Mouse (Mus musculus): ENCODE data around the gene Ang. TPM values are rescaled to one million over a fixed set of nuclear protein-coding genes. Genes with fewer than 3 reads are reported as not detected.

Ang gene
- 2.6 and 3.8 TPM in 2 replicates for polyA plus RNA-seq (2015; fragmentation: Nextera tagmentation; extraction: Ambion mirVana)

DNA sequence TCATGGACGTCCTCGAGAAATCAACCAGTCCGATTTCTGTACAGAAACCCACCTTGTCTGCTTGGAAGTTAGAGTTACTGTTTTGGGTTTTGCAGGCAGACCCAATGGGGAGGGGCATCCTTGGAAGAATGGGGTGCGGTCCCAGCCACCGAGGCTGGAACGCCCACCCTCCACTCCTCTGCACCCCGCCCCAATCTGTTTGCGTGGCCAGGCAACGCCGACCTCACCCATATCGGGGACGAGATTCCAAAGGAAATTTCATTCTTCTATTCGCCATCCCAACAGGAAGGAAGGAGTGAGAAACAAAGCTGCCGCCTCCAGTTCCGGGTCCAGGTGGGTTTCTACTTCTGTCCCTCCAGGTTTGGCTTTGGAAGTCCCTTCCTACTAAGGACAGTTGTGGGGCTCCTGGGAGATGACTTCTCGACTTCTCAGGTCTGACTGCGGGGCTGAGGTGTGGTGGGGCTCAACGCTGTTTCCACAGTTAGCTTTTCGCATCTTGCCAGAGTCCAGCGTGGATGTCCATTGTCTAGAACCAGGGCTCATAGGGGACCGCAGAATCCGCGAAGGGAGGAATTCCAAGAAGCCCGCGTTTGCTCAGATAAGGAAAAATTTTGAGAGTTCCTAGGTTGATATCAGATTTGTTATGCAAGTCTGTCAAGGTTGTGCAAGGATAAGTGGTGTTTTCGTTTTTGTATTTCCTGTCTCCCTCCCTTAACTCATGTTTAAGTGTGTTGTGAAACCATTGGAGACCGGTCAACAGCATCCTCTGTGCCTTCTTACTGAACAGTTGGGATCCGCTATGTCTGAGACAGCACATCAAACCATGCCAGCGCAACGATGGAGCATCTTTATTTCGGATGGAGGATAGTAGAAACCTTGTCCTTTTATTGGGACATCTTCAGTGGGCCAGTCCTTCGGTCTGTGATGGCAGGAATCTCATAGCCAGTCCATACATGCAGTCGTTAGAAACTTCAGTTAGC lies at the start of gene Ang, which contains the start of gene Rnase4:
Gene Ang, plus strand, starts transcription at position 230 of the 980 bp plus-strand sequence.
Gene Rnase4, plus strand, starts transcription at position 157 of the 980 bp plus-strand sequence.
- H3K27me3 ChIP-seq, result no peaks in the 10 kb centered on the region
- peak; percentile 7 for ATAC-seq (replicated peaks)

DNA sequence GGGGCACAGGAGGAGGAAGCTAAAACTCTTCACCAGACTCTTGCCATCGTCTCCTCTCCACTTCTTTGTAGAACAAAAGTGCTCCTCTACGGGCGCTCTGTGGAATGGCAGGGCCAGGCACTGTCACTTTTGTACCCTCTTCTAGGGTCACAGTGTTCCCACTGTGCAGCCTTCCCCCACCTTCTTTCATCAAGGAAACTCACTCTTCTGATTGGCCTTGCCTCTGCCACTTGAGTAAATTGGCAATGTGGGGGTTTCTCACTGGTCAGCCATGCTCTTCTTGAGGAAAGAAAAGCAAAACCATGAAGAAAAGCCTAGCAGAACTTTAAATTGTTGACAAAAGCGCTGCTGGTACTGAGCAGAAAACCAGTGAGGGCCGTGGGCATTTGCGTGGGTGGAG lies 49.2 kb upstream of the Ang start, which contains the start of gene Rnase9:
Gene Rnase9, minus strand, starts transcription at position 101 of the 400 bp plus-strand sequence.
- no peaks in the 10 kb centered on the region for H3K36me3 ChIP-seq
- no peak within 1 kb of the TSS for H3K9ac ChIP-seq (replicated peaks)
- H3K4me1 ChIP-seq, result no peaks in the 10 kb centered on the region
- no peak within 1 kb of the TSS for H3K4me3 ChIP-seq
- no peaks in the 10 kb centered on the region for H3K9me3 ChIP-seq
- no peak for ATAC-seq (replicated peaks)
- H3K27me3 ChIP-seq, result no peaks in the 10 kb centered on the region
- H3K27ac ChIP-seq (replicated peaks), result no peak within 1 kb of the TSS
- no peak within 1 kb of the TSS for H3K4me2 ChIP-seq (replicated peaks)
- WGBS, result 63% methylated on average over 6 of the region's 6 CpGs

More for the DNA sequence above, at the start of gene Ang, which contains the start of gene Rnase4:
- Histone ChIP-seq H3K27ac (replicated peaks) (peak within 1 kb of the TSS; percentile 77), H3K9ac (replicated peaks) (peak within 1 kb of the TSS; percentile 52), H3K4me1 (peaks cover 19% of the 10 kb centered on the region), H3K9me3 (no peaks in the 10 kb centered on the region), H3K4me2 (replicated peaks) (peak within 1 kb of the TSS; percentile 79), H3K36me3 (no peaks in the 10 kb centered on the region), H3K4me3 (peak within 1 kb of the TSS; percentile 72)
- whole genome bisulfite sequencing, result 7% methylated on average over 33 of the region's 33 CpGs

DNA sequence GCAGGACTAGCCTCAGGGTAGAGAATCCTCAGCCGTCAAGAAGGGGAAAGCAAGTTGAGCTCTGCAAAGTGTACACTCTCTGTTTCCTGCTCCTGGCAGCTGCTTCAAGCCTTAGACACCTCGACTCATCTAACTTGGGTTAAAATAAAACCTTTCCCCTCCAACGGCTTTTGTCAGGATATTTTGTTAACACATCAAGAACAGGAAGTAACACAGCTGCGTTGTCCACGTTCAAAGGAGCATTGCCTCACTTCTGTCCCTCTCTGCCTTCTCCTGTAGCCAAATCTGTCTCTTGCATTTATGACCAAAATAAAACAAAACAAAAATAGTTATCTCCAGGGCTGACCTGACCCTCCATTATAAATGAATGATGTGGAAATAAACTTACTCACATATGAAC lies 43.1 kb upstream of the Ang start:
- ATAC-seq (replicated peaks), result no peak
- Histone ChIP-seq H3K27ac (replicated peaks) (no peak overlapping the region), H3K4me1 (no peaks in the 10 kb centered on the region), H3K4me3 (no peak overlapping the region), H3K4me2 (replicated peaks) (no peak overlapping the region), H3K9me3 (no peaks in the 10 kb centered on the region), H3K36me3 (no peaks in the 10 kb centered on the region), H3K27me3 (no peaks in the 10 kb centered on the region), H3K9ac (replicated peaks) (no peak overlapping the region)
- WGBS, result 72% methylated on average over 5 of the region's 5 CpGs

- no peak for ATAC-seq (replicated peaks)
- Histone ChIP-seq H3K36me3 (no peaks in the 10 kb centered on the region), H3K27ac (replicated peaks) (no peak within 1 kb of the TSS), H3K9ac (replicated peaks) (no peak within 1 kb of the TSS), H3K4me1 (peaks cover 9% of the 10 kb centered on the region), H3K4me3 (no peak within 1 kb of the TSS), H3K4me2 (replicated peaks) (no peak within 1 kb of the TSS), H3K9me3 (no peaks in the 10 kb centered on the region), H3K27me3 (no peaks in the 10 kb centered on the region)
- WGBS, result 81% methylated on average over 2 of the region's 2 CpGs
Measured at GRCm38 (mm10) chr14:51050063-51050462, 40.9 kb upstream of the Ang start, which contains the start of gene Rnase11. Gene Rnase11, minus strand, starts transcription at chr14:51050163.

DNA sequence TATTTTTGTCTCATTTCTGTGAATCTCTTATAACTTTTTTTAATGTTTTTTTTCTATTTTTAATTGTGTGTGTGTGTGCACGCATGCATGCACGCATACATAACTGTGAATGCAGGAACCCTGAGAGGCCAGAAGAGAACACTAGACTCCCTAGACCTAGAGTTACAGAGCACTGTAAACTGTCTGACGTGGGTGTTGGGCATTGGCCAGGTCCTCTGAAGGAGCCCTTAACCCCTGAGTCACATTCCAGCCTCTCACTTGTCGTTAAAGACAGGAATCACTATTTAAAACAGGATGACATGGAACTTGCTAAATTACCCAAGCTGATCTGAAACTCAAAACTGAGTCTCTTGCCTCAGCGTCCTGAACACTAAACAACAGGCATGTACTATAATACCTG lies 39.0 kb upstream of the Ang start:
- no peaks in the 10 kb centered on the region for H3K27me3 ChIP-seq
- H3K4me3 ChIP-seq, result no peak overlapping the region
- no peaks in the 10 kb centered on the region for H3K9me3 ChIP-seq
- H3K4me1 ChIP-seq, result peaks cover 9% of the 10 kb centered on the region
- no peak overlapping the region for H3K4me2 ChIP-seq (replicated peaks)
- 54% methylated on average over 5 of the region's 5 CpGs for WGBS
- no peaks in the 10 kb centered on the region for H3K36me3 ChIP-seq
- no peak overlapping the region for H3K9ac ChIP-seq (replicated peaks)
- no peak overlapping the region for H3K27ac ChIP-seq (replicated peaks)
- no peak for ATAC-seq (replicated peaks)

DNA sequence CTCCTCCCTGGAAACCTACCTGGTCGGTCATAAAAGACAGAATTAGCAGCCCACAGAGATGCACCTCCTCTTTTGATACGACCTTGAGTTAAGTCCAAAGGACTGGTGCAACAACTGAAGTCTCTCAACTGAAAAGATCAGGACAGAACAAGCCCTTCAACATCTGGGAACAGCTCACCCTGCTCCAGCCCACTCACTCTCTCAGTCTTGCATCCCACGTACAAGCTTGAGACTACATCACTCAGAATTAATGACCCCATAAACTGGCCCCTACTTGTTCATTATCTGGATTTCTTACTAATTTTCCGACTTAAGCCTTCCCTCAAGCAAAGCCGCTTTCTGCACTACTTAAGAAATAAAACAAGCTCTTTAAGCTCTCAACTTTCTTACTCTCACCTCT lies 37.8 kb upstream of the Ang start:
- Histone ChIP-seq H3K9ac (replicated peaks) (no peak overlapping the region), H3K9me3 (no peaks in the 10 kb centered on the region), H3K36me3 (no peaks in the 10 kb centered on the region), H3K4me2 (replicated peaks) (no peak overlapping the region), H3K4me1 (peaks cover 9% of the 10 kb centered on the region), H3K4me3 (no peak overlapping the region), H3K27ac (replicated peaks) (no peak overlapping the region), H3K27me3 (no peaks in the 10 kb centered on the region)
- no peak for ATAC-seq (replicated peaks)
- WGBS, result 50% methylated on average over 5 of the region's 5 CpGs

- H3K4me3 ChIP-seq, result no peak overlapping the region
- ATAC-seq (replicated peaks), result no peak
- no peaks in the 10 kb centered on the region for H3K9me3 ChIP-seq
- no peaks in the 10 kb centered on the region for H3K27me3 ChIP-seq
- H3K27ac ChIP-seq (replicated peaks), result no peak overlapping the region
- 24% methylated on average over 13 of the region's 13 CpGs for WGBS
- H3K4me2 ChIP-seq (replicated peaks), result no peak overlapping the region
- H3K4me1 ChIP-seq, result peaks cover 9% of the 10 kb centered on the region
- H3K9ac ChIP-seq (replicated peaks), result no peak overlapping the region
- no peaks in the 10 kb centered on the region for H3K36me3 ChIP-seq
Measured at GRCm38 (mm10) chr14:51054243-51055237, 36.4 kb upstream of the Ang start.

- no peak for ATAC-seq (replicated peaks)
- H3K4me1 ChIP-seq, result peaks cover 11% of the 10 kb centered on the region
- no peak within 1 kb of the TSS for H3K4me2 ChIP-seq (replicated peaks)
- no peaks in the 10 kb centered on the region for H3K36me3 ChIP-seq
- 72% methylated on average over 9 of the region's 9 CpGs for WGBS
- H3K9ac ChIP-seq (replicated peaks), result no peak within 1 kb of the TSS
- no peaks in the 10 kb centered on the region for H3K9me3 ChIP-seq
- H3K4me3 ChIP-seq, result no peak within 1 kb of the TSS
- no peaks in the 10 kb centered on the region for H3K27me3 ChIP-seq
- H3K27ac ChIP-seq (replicated peaks), result no peak within 1 kb of the TSS
Measured at GRCm38 (mm10) chr14:51057401-51057831, 33.5 kb upstream of the Ang start, which contains the start of gene Rnase12. Gene Rnase12, minus strand, starts transcription at chr14:51057661.

- H3K36me3 ChIP-seq, result no peaks in the 10 kb centered on the region
- no peak overlapping the region for H3K9ac ChIP-seq (replicated peaks)
- H3K27ac ChIP-seq (replicated peaks), result no peak overlapping the region
- no peaks in the 10 kb centered on the region for H3K27me3 ChIP-seq
- H3K4me2 ChIP-seq (replicated peaks), result no peak overlapping the region
- 89% methylated on average over 5 of the region's 5 CpGs for WGBS
- no peak for ATAC-seq (replicated peaks)
- no peaks in the 10 kb centered on the region for H3K9me3 ChIP-seq
- H3K4me3 ChIP-seq, result no peak overlapping the region
- peaks cover 8% of the 10 kb centered on the region; the same call in 1 of the 2 replicates for H3K4me1 ChIP-seq
Measured at GRCm38 (mm10) chr14:51060761-51061160, 30.2 kb upstream of the Ang start.

- no peaks in the 10 kb centered on the region for H3K36me3 ChIP-seq
- H3K9me3 ChIP-seq, result no peaks in the 10 kb centered on the region
- H3K4me2 ChIP-seq (replicated peaks), result no peak overlapping the region
- H3K27me3 ChIP-seq, result no peaks in the 10 kb centered on the region
- peaks cover 9% of the 10 kb centered on the region for H3K4me1 ChIP-seq
- no peak overlapping the region for H3K27ac ChIP-seq (replicated peaks)
- whole genome bisulfite sequencing, result 97% methylated on average over 5 of the region's 5 CpGs
- no peak overlapping the region for H3K4me3 ChIP-seq
- no peak for ATAC-seq (replicated peaks)
- no peak overlapping the region for H3K9ac ChIP-seq (replicated peaks)
Measured at GRCm38 (mm10) chr14:51068956-51069355, 22.0 kb upstream of the Ang start.

DNA sequence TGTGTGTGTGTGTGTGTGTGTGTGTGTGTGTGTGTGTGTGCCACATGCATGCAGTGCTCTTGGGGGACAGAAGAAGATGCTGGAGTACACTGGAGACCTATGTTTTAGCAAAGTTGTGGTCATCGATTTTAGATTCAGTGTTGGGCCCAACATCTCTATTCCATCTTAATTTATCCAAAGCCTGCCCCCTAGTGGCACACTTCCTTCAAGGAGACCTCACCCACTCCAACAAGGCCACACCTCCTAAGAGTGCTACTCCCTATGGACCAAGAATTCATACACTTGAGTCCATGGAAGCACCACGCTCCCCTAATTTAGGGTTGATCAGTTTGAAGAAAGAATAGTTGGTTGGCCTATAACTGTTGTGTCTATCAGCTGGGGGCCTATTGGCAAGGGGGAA lies 21.3 kb upstream of the Ang start:
- Histone ChIP-seq H3K36me3 (no peaks in the 10 kb centered on the region), H3K9ac (replicated peaks) (no peak overlapping the region), H3K27ac (replicated peaks) (no peak overlapping the region), H3K4me1 (peaks cover 7% of the 10 kb centered on the region), H3K4me3 (no peak overlapping the region), H3K4me2 (replicated peaks) (no peak overlapping the region), H3K27me3 (no peaks in the 10 kb centered on the region), H3K9me3 (no peaks in the 10 kb centered on the region)
- 100% methylated on average over 2 of the region's 2 CpGs for WGBS
- no peak for ATAC-seq (replicated peaks)

Measured in forebrain, embryonic 15.5 days (tissue).